Mouse (Mus musculus) urinary bladder, postnatal 4 days (tissue): ENCODE measurements around the gene Nxpe4.
"Not testable (repeated sequence)": the region's sequence is repeated elsewhere in the genome, so short reads cannot be mapped to it uniquely, and the experiment has no call there.

ENCODE experiments used
- DNase-seq, 2 experiments: peaks; one replicate each; pipeline ENCODE4 v3.0.0; 2021 to 2022; ENCODE audit warnings: low spot score in 2 of 2

Nxpe4 gene

DNA sequence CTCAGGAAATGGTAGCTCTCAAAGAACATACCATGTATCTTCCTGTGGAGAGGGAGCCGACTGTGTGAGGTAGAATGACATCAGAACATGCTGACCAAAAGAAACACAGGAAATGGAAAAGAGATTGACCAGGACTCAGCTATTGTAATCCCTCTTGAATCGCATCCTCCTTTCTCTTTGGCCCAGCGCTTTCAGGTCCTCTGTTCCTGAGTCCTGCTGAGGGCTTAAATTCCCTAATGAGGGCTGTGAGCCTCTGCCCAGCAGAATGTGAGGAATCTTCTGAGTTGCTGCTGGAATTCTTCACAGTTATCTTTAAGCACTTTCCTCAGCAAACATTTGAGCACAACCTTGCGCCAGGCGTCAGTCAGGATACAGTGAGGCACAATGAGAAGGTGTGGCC is 78.6 kb downstream of the Nxpe4 start:
- DNase-seq: no peak

DNA sequence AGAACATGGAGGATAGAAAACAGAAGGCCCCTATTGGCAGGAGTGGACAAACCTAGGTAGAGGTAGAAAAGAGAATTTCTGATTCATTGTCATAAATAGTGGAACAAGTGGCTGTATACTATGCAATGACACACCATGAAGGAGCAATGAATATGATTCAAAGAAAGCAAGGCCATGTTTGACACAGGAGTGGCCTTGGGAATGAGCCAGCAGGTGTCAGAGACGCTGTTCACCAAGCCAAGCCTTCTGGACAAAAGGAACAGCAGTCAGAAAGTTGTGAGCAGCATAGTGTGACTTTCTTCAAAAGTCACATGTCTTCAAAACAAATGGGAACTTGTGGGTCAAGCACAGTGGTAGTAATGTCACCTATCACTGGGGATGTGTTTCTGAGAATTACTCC is 80.0 kb downstream of the Nxpe4 start:
- no peak for DNase-seq

DNA sequence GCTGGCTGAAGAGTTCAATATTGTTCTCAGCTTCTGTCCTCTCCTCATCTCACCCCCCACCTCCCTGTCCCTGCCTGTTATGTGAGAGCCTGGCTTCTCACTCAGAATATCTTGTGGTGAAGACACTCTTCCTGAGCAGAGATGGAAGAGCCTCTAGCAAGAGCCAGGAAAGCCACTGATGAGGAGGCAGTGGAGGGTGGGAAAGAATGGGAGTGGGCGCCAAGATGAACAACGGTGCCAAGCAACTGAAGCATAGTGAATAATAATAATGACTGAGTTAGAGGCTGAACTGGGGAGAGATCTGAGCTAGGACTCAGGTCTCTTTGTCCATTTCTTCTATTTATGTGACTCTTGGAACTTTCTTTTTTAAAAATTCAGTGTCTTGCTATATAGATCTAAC is 80.9 kb downstream of the Nxpe4 start:
- DNase-seq: no peak

DNA sequence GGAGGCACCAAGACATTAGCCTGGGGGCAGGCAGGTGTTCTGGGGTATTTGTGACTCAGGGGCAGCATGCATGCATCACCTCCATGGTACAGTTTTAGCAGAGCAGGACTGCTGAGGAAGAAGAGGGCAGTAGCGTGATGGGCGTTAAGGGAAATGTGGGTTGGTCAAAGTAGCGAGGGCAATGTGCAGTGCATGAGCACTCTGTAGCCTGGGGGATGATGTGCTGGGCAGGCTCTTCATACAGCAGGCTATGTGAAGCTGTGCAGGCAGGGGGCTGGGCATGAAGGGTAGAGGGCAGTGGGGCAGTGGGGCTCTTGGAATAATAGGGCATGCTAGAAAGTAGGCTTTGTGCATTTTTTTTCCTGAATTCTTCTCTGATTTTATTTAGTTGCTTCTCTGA is 82.4 kb downstream of the Nxpe4 start:
- no peak for DNase-seq

DNA sequence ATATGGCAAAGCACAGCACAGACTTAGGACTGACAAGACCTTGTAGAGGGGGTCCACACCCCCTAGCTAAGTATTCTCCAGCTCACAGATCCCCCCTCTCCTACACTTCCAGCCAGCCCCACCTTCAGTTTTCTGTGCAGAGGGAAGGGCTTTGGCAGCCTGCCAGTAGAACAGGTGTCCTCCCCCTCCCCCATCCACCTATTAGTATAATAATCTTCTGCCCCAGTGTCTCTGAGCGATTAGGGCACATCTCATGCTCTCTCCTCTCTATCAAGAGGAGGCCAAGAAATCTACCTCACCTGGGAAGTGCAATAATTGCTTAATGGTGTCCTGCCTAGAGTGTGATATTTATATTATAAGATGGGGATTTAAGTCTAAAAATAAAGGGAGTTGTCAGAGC is 83.7 kb downstream of the Nxpe4 start:
- DNase-seq: no peak

DNA sequence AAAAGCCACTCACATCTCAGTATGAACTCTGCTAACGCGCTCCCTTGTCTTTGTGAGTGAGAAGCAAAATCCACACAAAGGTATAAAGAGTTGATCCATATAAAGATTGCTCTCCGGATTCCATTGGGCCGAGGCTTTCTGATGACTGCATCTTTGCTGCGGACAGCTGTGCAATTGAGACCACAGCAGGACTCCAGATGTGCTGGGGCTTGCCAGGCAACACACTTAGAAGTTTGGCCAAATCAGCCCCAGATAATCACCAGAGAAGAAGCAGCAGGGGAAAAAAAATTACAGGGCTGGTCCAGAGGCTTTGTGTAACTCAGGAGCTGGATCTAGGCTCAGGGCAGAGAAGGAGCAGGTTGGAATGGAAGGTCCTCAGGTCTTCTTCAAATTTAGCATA is 85.5 kb downstream of the Nxpe4 start:
- no peak for DNase-seq

DNA sequence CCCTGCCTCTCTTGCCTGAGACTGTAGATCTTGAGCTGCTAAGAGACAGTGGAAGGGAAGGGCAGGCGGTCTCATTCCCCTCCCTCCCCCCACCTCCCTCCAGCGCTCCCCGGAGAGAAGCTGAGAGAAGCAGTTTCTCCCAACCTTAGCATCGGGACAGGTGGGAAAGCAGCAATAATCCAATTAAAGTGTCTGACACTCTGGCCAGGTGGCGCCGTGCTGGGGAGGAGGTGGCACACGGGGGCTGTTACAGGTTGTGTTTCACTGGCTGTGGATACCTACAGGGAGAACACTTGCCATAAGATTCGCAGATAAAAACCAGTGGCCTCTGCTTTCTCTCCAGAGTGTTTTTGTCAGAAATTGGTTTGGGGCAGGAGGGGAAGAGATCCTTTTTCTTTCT is 90.4 kb downstream of the Nxpe4 start:
- DNase-seq: no peak

DNA sequence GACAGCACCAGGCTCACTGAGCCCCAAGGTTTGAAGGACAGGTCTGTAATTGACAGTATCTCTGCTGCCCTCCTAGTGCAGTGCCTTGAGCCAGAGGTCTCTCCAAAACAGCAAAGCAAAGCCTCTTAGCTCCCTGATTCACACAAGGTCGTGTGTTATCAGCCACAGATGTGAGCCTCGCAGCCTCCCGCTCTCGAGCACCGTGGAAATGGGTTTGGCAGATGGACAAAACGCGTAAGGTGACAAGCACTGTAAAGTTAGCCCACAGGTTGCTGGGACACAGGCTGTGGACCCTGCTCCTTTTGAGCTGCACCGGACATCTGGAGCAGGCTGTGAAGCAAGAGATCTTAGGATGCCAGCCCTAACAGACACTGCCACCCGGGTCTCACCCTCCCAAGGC is 95.2 kb downstream of the Nxpe4 start:
- DNase-seq: no peak

DNA sequence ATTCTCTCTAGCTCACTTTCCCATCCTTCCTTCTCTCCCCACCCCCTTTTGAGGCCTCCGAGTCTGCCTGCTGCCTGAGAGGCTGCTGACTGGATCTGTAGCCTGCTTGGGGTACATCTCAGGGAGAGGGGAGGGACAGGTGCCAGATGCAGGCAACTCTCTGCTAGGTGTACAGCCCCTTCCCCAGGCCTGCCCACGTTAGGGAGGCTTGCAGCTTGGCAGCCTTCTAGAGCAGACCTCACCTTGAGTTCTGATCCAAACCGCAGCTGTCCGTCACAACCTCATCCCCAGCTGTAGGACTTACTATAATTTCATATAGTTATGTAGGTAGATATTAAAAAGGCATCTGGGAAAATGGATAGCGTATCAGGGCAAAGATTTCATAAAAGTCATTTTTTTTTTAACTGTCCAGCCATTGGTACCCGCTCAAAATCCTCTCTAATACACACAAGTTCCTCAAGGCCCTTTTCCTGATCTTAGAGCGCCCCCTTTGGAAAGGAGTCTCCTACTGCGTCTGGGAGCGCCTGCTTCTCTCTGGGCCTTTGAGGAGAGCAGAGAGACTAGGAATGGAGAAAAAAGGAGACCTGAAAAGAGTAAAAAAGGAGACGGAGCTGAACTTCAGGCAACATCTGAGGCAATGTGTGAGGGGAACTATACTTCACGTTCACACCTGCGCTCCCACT is 96.1 kb downstream of the Nxpe4 start:
- DNase-seq: no peak

DNA sequence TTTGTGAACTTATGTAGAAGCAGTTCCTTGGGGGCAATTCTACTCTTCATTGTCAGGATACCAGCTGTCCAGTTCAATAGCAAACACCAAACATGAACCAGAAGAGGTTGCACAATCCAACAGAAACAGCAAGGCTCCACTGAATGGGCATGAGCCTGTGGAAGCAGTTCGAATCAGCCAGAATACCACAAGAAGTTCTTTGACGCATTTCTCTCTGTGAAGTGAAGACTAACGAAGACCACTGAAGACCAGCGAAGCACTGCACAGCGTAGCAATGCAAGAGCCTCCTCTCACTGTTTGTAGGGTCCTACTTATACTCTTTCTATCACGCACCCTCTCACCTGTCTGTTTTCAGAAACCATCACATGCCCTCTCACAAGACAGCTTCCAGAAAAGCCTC is 102.8 kb downstream of the Nxpe4 start:
- no peak for DNase-seq

DNA sequence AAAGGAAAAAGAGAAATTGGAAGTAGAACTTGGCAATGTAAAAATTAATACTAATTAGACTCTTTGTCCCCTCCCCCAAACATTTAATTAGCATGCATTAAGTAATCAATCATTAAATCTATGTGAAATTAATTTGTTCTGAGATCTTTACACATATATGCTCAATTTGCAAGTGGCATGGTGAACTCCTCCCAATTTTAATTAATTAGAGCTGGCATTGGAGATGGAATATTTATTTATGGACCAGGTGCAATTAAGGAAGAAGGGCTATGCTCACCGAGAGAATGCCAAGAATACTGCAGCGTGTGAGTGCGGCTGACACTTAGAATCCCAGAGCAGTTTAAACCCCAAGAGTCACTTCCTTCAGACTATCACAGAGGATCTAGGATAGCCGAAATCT is 103.7 kb downstream of the Nxpe4 start:
- no peak for DNase-seq

DNA sequence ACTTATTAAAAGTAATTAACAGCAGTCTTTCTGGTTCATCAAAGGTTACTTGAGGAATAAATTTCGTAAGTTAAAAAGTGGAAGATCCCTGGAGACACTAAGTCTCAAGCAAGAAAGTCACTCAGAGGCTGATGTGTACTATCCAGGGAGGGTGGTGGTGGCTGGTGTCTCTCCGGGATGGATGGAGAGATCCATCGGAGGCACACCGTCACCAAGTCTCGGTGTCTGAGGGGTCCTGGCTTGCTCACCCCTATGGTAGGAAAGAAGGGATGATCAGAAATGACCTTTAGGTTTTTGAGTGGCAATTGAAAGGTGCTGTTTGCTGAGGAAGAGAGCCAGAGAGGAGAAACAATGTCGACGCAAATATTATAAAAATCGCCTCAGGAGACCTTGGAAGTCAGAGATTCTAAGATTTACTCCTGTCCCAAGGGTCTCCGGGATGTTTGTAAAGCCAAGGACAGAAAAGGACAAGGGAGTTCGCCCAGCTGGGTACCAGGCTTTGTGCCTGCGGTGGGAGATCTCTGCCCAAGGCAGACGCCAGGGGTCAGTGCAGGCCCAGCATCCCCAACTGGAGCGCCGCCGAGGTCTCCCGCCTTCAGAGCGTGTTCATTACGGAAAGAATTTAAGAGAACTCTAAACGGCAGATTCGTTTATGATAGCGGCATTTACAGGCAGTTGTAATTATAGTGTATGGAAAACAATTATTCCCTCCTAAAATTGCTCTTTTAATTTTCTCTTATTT is 104.6 kb downstream of the Nxpe4 start:
- DNase-seq: peak; percentile 61 to 86

DNA sequence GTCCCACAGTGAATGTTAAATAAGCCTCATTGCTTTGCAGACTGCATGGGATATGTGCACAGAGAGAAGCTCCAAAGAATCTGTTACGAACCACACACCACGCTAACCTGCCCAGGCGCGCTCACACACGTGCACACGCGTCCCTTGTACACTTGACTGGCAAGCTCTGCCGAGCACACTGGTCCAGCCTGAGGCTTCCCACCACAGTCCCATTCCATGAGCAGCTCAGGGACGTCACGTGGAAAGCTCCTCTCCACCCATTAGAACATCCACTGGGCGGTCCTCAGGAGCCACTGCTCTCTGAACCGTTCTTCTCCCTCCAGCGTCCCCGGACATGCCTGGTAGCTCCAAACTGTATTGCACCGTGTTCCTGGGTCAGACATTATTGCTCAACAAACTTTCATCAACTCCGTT is 105.2 kb downstream of the Nxpe4 start:
- peak in 1 of 2 experiments; percentile 24 for DNase-seq

DNA sequence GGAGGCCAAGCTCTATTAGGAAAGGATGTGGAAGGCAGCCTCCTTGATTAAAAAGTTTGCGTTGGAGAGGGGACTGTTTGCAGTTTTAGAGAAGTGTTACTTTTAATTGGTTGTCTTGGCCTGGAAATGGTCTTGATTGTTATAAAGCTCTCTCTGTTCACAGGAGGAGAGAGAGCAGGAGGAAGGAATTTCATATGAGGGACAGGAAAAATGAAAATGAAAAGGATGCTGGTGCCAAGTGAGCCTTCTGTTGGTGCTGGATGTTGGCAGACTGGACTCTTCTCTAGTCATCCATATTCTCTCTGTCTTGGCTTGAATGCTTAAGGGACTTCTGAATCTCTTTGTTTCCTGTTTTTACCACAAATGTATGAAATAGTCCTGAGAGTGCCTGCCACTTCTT is 106.1 kb downstream of the Nxpe4 start:
- DNase-seq: no peak

DNA sequence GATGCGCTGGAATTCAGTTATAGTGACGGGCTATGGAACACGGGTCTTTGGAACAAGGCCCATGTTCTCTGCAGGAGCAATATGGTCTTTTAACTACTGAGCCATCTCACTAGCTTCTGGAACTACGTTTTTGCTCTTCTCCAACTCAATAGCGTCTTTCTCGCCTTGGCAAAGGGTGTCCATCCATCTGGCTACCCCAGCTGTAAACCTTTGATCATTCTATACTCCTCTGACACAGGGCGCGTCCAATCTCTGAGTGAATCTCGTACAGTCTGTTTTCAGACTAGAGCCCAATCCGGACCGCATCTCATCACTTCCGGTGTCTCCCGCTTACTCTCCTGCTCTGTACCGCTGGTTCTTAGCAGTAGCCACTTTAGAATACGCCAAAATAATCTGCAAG is 115.0 kb downstream of the Nxpe4 start:
- no peak for DNase-seq

DNA sequence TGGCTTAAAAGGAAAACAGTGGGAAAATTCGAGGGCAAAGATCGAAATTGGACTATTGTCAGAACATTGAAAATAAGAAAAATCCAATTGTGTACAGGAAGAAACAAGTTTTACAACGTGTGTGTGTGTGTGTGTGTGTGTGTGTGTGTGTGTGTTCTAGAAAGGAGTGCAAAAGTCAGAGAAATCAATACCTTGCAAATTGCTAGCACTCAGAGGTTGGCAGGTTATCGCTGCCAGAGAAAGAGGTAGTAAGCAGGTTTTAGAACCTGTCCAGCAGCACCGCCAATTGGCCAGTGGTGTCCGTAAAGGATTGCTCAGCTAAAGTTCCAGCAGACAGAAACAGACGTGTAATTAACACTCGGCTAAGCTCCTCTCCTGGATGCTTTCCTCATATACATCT is 122.4 kb downstream of the Nxpe4 start:
- DNase-seq: no peak

DNA sequence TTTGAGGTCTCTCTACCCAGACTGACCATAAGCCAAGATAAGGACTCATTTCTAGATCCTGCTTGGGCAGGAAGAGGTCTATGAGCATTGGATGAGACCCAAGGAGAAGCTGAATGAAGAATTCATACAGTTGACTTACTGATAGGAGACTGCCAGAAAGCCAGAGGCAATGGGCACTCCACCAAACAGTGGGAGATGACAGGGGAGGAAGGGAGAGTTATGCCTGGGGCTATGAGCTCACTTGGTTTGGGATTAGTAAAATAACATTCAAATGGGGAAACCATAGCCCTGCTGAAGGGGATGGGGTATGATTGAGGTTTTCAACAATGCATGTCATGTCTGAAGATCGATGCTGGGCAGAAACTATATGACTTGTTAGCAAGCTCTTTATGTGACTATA is 128.5 kb downstream of the Nxpe4 start:
- DNase-seq: no peak

DNA sequence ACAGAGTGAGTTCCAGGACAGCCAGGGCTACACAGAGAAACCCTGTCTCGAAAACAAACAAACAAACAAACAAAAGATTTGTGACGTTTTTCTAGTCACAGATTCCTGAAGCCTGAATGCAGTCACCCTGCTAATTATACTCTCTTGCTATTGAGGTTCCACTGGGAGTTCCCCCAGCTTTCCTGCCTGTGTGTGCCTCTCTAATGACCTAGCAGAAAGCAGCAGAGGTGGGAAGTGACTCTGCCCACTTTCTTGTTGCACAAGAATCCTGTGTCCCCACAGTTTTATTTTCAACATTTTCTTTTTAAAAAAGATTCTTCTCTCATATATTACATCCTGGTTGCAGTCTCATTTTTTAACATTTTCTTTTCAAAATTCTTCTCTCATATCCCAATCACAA is 132.9 kb downstream of the Nxpe4 start:
- DNase-seq: no peak

DNA sequence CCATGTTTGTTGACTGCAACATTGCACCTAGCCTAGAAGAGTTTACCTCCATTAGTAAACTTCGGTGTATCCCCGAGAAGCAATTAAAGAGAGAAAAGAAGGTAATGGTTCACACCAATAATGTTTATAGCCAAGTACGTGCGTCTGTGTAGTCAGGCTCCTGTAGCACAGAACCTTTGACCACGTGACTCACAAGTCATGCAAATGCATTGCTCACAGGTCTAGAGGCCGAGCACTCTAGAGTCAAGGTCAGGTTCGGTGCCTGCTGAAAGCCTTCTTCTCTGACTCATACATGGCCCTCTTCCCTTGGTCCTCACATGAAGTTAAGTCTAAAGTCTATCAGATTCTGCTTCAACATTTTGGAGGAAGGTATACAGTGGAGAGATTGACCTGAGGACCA is 137.2 kb downstream of the Nxpe4 start:
- no peak for DNase-seq

DNA sequence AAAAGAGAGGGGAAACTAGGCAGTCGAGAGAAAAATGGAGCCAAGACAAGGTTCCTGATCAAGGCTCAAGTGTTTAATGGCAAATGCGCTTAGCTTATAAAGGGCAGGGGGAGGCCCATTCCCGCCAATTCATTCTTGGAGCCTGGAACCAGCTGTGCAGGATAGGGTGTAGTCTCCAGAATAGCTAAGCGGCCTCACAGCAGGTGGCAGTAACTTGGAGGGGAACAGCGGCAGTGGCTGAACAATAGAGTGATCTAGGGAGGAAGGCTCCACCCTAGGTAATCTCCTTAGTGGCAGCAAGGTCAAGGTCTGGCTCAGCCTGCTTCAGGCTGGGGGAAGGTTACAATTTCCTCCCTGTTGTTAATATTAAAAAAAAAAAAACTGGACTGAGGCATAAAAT is 141.7 kb downstream of the Nxpe4 start:
- not testable (repeated sequence) for DNase-seq

DNA sequence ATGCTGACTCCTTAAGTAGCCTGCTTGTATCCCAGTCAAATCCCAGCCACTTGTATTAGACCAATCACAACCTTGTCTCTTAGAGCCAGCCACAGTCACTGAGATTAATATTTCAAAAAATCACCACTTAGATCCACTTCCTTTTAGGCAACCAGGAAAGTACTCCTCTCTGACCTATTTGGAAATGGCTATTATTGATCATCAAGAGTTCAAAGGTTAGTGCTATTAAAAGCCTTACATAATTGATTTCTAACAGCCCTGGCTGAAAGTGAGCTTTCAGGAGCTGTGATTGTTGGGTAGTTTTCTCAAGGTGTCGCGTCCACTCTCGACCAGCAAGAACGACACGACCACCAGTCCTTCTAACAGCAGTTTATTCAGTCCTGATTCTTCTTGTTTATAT is 149.4 kb downstream of the Nxpe4 start:
- no peak for DNase-seq

DNA sequence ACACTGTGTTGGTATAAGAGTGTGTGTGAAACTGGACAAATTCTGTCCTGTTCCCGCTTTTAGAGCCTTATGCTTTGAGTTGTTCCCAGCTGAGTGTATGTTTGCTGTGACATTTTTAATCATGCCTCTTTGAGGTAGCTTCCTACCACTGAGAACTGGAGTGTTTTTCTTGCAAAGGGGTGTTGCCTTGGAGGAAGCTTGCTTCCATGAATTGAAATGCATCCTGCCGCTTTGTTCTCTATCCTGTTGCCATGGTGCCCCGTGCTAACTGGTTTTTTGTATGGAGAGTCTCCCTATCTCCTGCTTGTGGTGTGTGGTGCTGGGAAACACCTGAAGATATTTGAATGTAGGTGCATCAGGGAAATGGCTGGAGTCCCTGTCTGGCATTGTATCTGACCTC is 152.4 kb downstream of the Nxpe4 start:
- no peak for DNase-seq

DNA sequence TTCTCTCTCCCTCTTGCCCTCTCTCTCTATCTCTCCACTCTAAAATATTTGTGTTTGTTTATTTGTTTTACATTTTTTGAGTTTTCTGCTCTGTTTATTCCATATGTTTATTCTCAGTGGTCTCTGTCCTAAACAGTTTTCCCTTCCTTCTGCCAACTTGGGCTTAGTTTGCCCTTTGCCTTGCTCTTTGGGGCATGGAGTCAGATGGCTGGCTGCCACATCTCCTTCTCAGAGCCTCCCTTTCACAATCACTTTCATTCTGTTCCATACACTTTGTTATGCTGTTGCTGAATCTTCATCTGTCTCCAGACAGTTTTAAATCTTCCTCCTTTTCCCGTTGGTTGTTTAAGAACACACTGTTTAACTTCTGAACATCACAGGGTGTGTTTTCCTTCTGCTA is 154.0 kb downstream of the Nxpe4 start:
- no peak for DNase-seq

DNA sequence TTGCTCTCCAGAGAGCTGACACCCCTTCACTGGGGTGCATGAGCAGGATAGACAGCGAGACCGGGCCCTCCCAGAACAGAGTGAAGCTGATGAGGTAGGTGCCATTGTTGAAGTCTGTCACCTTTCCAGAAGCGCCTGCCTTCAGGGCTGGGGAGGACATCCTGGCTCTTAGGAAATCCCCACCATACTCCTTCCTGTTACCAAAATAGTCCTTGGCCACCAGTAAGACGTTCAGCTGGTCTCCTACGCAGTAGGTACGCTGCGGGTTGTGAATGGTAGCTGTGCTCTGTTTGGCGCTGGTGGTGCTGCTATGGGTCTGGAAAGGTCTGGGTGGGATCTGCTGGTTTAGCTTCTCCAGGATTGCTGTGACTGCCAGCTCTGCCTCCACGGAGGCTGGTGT is 164.5 kb downstream of the Nxpe4 start:
- no peak for DNase-seq
